In the genomic region with DNA sequence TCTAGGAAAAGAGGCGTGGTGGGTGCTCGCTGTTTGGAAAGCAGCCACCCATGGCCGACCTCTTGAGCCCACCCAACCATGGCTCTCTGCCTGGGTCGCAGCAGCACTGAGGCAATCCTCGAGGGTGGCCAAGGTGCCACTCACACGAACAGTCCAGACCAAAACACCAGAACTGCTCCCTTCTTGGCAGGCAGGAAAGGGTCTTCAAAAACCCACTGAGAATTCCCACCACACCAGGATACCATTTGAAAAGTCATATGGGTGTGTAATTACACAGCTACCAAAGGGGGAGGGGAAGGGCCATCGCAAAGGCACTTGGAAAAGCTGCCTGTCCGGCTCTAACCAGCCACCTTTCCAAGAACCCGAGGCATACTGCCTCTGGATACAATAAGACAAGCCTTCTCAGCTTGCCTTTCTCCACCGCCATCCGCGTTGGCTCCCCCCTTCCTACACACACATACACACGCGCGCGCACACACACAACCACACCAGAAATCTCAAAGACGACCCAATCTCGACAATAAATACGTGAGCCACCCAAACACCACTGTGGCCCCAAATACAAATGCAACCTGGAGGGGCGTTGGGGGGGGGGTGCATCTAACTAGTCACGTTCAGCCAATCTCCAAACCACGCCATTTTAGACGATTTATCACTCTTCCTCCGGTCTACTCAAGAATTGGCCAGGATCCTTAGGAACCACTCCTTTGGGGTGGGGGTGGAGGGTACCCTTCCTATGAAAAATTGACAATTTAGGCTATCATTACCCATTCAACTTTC, we compare ENCODE assay signal across 8 mouse cellular contexts. TPM values are rescaled to one million over a fixed set of nuclear protein-coding genes. Genes with fewer than 3 reads are reported as not detected.
DNase-seq lines count a peak whose midpoint lies in the region; ATAC-seq and TF ChIP-seq lines count a peak whose summit lies in the region.

No protein-coding gene starts in this region.

- H3K36me3 ChIP-seq in E14TG2a.4 (ENCODE audit: insufficient read depth, low read length): peaks cover 11% of the 10 kb centered on the region
- peaks cover 20% of the 10 kb centered on the region for H3K36me3 ChIP-seq in forebrain, embryonic 15.5 days

- no peaks in the 10 kb centered on the region for H3K9me3 ChIP-seq in E14TG2a.4 (ENCODE audit: low read length)
- no peaks in the 10 kb centered on the region for H3K9me3 ChIP-seq in forebrain, embryonic 15.5 days

- H3K4me3 ChIP-seq in E14TG2a.4 (replicated peaks; ENCODE audit: low read length): peak overlapping the region; percentile 89
- peak overlapping the region; percentile 95 for H3K4me3 ChIP-seq in forebrain, embryonic 15.5 days
- peak overlapping the region; percentile 92 for H3K4me3 ChIP-seq in lung, adult 2 months (replicated peaks; ENCODE audit: extremely low read depth, low read depth, low read length)

- H3K4me2 ChIP-seq in forebrain, embryonic 15.5 days (replicated peaks): peak overlapping the region; percentile 4; the same call in 1 of the 2 replicates

- H3K9ac ChIP-seq in forebrain, embryonic 15.5 days (replicated peaks): peak overlapping the region; percentile 100

- peak; percentile 9 for DNase-seq in c-Kit-positive CD71-positive TER-119-positive erythroid progenitor cells, embryonic 14.5 days (ENCODE audit: low spot score)
- peak; percentile 55 to 71 for DNase-seq in heart, postnatal 36 days
- DNase-seq in layer of hippocampus, adult 8-10 months (ENCODE audit: low spot score in 2 of 2): peak; percentile 48 to 57
- DNase-seq in lung, adult 2 months: peak; percentile 53
- DNase-seq in ovary, postnatal 14 days (ENCODE audit: low spot score): peak; percentile 49
- peak; percentile 58 for DNase-seq in thymus, postnatal 10 days (ENCODE audit: low spot score in 2 of 2)

- H3K27ac ChIP-seq in forebrain, embryonic 15.5 days (replicated peaks): peak overlapping the region; percentile 100

- H3K4me1 ChIP-seq in E14TG2a.4 (replicated peaks; ENCODE audit: low read depth, low read length): peaks cover 33% of the 10 kb centered on the region
- H3K4me1 ChIP-seq in forebrain, embryonic 15.5 days: peaks cover 27% of the 10 kb centered on the region
- no peaks in the 10 kb centered on the region; the same call in 1 of the 2 replicates for H3K4me1 ChIP-seq in lung, adult 2 months (ENCODE audit: control insufficient read depth, insufficient read depth, low read length)

- intact Hi-C loops in heart, postnatal 36 days (cut with DNase I): loop anchor here (1.0 to 5.0 kb wide), 10 partner anchors 59 to 1415 kb away; no protein-coding TSS in a partner anchor

- no peak for ATAC-seq in forebrain, embryonic 15.5 days (replicated peaks)

- peak; percentile 32; the same call in 1 of the 2 replicates for TF ChIP-seq POLR2A in lung, adult 2 months (IDR thresholded peaks at IDR 0.05; ENCODE audit: borderline replicate concordance, extremely low read depth, low read depth, low read length)

- TF ChIP-seq CTCF in E14TG2a.4 (conservative IDR thresholded peaks at IDR 0.05; ENCODE audit: low read length): no peak
- TF ChIP-seq CTCF in lung, adult 2 months (IDR thresholded peaks at IDR 0.05; ENCODE audit: insufficient read depth, low read length): no peak

- under 1% methylated on average over 24 of the region's 24 CpGs for WGBS in forebrain, embryonic 15.5 days
- 2% methylated on average over 24 of the region's 24 CpGs for WGBS in lung, adult 2 months

- H3K27me3 ChIP-seq in E14TG2a.4 (ENCODE audit: insufficient read depth, low read length): peaks cover 14% of the 10 kb centered on the region
- H3K27me3 ChIP-seq in forebrain, embryonic 15.5 days: no peaks in the 10 kb centered on the region

RNA-seq across cellular contexts. Expression of a gene that starts 1.0 kb away (rescaled TPM):
- 214 and 227 TPM in 2 replicates for polyA plus RNA-seq in forebrain, embryonic 15.5 days (2015; fragmentation: Nextera tagmentation; extraction: Ambion mirVana)
- total RNA-seq in heart, postnatal 36 days (2021): 10 to 100 TPM; 39.9 to 48.3 TPM
- total RNA-seq in layer of hippocampus, adult 8-10 months (2022): 100 to 1,000 TPM in 1 of 4 experiments, 10 to 100 TPM in 3; 75.1 to 100 (median 86.0) TPM
- 35.6 and 39.0 TPM in 2 replicates for polyA plus RNA-seq in lung, adult 2 months (2012; rRNA removed)

Comparison
In these comparisons a context has a peak if more than half of its experiments do, and no peak if none do; other contexts are left out.
1. DNase-seq: peak in every context shown above with its lines; median percentile 63 in heart, postnatal 36 days; 58 in thymus, postnatal 10 days; 53 in lung, adult 2 months; 52 in layer of hippocampus, adult 8-10 months; 49 in ovary, postnatal 14 days; 9 in c-Kit-positive CD71-positive TER-119-positive erythroid progenitor cells, embryonic 14.5 days.